Mouse (Mus musculus): ENCODE measurements around the gene Snrk.
A peak's percentile ranks its signal among the peaks of the same experiment; 100 is the strongest.

The Snrk gene

GRCm38 (mm10) chr9:122180105-122180504, 63.0 kb downstream of the Snrk start:
- ATAC-seq (ENCODE audit: low TSS enrichment): no peak

DNA sequence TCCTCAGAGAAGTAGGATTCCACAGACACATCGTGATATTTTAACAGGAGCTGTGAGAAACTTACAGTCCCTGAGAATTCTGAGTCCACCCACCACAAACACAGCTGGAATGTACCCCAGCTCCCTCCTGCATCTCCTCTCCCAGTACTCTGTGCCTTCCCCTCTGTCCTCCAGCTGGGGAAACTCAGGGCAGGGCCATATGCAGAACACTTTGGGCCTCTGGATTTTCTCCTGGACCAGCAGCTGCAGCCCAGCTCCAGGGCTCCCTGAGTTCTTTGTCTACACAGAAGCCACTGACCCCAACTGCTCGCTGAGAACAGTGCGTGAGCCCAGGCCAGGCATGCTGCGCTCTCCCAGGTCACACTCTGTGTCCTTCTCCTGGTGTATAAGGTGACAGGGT, 66.0 kb downstream of the Snrk start:
- no peak for ATAC-seq (ENCODE audit: low TSS enrichment)

GRCm38 (mm10) chr9:122184329-122184728, 67.3 kb downstream of the Snrk start:
- ATAC-seq (ENCODE audit: low TSS enrichment): no peak

GRCm38 (mm10) chr9:122185061-122185460, 68.0 kb downstream of the Snrk start:
- peak; percentile 81 for ATAC-seq (ENCODE audit: low TSS enrichment)

- peak; percentile 67 for ATAC-seq (ENCODE audit: low TSS enrichment)
These were observed 68.9 kb downstream of the Snrk start for GRCm38 (mm10) chr9:122185953-122186352.

DNA sequence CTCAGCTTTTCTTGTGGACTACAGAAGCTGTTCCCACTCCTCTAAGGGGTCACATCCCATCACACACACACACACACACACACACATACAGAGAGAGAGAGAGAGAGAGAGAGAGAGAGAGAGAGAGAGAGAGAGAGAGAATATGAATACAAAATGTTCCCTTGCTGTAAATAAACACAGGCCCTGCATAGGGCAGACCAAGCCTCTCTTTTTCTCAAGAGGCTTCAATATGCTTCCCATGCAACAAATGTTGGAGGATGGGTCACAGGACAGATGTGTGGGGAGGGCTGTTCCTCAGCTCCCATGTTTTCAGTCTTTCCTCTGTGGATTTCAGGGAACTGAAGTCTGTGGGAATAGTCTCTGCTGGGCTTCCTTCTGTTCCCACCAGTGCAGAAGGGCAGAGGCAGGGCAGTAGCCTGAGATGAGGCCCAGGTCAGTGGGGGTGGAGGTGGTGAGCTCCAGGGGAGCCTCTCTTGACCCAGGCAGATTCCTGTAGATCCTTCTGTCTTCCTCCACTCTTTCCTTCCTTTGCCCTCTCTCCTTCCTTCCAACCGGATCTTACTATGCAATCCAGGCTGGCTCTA, 69.7 kb downstream of the Snrk start:
- no peak for ATAC-seq (ENCODE audit: low TSS enrichment)

DNA sequence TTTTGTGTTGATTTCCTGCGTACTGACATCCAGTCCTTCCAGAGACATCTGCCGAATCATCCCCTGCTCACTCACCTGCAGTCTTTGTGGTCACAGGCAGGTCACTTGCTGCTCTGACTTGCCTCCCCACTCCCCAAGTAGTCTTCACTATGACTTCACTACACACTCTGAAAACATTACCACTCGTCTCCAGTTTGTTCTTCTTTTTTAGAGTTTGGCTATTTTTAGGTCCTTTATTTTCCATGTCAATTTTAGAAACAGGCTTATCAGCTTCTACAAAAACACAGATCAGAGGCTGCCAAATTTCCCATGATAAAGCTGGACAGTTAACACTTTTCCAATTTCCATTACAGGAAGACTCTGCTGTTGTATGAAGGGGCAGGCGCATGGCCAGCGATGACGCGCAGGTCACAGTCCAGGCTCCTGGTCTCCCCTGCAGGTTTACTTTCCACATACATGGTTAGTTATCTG, 70.4 kb downstream of the Snrk start:
- ATAC-seq (ENCODE audit: low TSS enrichment): no peak

DNA sequence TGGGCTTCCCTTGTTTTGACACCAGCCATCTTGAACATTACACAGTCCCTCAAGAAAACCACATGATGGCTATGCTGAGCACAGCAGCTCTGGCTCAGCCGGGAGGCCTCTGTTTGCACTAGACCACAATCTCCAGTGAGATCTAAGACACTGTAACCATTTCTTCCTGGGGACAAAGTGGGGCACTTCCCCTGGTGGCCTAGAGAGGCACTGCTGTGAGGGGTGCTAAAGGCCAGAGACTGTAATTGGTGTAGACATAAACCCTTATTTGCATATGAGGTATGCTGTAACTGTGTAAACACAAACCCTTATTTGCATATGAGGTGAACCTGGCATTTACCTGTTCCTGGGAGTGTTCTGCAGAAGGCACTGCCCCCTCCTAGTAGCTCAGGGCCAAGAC, 71.7 kb downstream of the Snrk start:
- no peak for ATAC-seq (ENCODE audit: low TSS enrichment)

DNA sequence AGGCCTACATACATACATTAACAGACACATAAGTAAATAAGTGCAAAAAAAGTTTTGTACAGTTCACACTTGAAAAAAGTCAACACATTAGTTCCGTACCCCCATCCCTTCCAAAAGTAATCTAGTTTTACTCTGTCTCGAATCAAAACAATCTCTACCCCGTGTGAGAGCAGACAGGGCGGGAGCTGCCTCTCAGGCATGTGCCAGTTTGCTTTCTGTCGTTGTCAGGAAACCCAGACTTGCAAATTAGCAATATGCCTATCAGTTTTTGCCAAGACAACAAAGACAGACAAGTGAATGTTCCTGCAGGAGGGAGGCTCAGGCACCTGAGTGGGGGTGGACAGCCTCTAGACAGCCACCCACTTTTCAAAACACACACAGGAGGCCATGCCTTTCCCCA, 76.3 kb downstream of the Snrk start:
- ATAC-seq (ENCODE audit: low TSS enrichment): no peak

DNA sequence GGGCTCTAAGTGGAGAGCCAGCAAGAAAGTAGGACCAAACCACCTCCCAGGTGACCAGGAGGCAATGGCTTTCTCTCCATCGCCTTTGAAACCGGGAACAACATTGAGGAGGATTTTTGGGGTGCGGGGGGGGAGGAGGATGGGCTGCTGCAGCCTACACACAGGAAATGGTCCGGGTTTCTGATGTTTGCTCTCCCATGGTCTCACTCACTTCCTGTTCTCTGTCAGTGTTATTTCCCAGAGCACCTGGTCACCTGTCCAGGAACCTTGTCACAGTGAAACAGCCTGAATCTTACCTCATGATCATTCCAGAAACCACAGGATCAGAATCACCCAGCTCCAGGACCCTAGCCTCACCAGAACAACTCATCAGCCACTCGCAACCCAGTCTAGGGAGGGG, 76.8 kb downstream of the Snrk start:
- no peak for ATAC-seq (ENCODE audit: low TSS enrichment)

DNA sequence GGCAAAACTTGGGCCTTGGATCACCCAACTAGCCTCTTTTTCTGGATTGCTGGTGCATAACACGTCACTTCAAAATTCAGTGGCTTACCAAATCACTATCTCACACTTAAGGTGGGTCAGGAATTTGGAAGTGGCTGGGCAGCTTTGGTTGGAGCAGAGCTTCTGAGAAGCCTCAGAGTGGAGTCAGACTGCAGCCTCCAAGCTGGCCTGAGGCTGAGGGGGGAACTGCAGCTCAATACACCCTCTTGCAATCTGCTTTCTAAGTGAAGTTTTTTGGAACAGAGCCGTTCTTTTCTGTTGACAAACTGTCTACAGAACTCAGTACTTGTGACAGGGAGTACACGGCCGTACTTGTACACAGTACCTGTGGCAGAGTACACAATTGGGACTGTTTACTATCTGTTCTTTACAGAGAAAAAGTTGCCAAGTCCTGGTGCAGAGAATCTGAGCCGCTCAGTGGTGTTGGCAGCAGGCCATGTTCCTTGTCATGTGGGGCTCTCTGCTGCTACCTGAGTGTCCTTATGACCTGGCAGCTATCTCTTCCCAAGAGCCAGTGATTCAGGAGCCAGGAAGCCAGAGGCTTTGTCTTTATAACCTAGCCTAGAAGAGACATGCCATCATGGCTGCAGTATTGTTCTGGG, 78.1 kb downstream of the Snrk start:
- ATAC-seq (ENCODE audit: low TSS enrichment): no peak

DNA sequence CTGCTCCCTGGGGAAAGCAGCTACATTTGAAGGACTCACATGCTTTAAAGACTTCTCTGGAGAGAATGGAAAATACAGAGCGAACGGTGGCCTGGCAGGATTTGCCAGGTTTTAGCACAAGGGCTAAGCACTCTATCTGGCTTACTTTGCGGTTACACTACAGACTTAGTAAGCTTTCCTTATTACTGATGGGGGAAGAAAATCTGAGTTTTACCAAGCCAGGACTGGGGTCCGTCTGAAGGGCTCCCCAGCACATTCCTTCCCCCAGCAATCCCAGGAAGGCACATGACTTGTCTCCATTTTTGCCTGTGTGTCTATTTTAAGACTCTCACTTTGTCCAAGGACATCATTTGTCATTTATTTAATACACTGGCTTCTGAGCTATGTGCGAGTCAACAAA, 80.0 kb downstream of the Snrk start:
- no peak for ATAC-seq (ENCODE audit: low TSS enrichment)

DNA sequence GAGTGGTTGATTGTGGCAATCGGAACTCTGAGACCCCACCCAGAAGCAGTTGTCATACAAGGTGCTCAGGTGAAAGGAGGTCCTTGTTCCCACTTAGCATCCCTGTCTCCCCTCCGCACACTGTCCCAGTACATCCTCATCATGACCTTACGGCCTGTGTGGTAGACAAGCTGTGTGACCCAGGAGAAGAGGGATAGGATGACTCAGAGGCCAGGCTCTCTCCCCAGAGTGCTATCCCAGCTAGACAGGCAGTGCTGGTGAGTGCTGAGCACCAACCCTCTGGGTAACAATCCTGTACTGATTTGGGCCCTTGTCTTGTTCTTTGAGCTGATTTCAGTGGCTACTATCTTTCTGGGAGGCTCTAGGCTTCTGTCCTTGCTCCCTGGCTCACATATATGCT, 81.6 kb downstream of the Snrk start:
- ATAC-seq (ENCODE audit: low TSS enrichment): no peak

DNA sequence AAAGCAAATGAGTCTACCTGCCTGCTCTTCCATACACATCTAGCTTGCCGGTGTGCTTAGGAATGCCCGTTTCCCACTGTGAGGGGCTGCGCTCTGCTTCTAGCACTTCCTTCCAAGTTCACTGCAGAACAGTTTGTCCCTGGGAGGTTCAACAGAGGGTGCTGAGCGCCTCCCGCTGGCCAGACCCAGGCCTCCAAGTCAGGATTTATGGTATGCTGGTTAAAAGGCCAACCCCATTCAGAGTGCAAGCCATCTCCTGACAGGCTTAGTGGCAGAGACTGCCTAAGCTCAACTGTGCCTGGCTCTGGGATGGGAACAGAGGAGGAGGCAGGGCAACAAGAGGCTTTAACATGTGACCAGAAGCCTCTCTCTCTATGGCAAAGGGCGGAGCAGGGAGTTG, 82.2 kb downstream of the Snrk start:
- ATAC-seq (ENCODE audit: low TSS enrichment): peak; percentile 52; the same call in 1 of the 2 replicates

DNA sequence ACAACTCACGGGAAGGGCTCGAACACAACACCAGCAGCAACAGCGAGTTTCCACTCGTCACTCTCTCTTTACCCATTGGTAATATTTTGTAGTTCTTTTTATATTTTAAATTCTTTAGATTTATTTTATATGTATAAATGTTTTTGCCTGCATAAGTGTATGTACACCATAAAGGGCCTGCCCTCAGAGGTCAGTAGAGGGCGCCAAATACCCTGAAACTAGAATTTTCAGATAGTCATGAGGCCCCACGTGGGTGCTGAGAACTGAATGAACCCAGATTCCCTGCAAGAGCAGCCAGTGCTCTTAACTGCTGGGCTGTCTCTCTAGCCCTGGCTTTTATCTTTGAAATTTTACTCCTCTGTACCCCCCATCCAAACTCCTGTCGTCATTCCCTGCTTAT, 87.4 kb downstream of the Snrk start:
- no peak for ATAC-seq (ENCODE audit: low TSS enrichment)

- no peak for ATAC-seq (ENCODE audit: low TSS enrichment)
These were observed 88.6 kb downstream of the Snrk start for GRCm38 (mm10) chr9:122205543-122206200.

DNA sequence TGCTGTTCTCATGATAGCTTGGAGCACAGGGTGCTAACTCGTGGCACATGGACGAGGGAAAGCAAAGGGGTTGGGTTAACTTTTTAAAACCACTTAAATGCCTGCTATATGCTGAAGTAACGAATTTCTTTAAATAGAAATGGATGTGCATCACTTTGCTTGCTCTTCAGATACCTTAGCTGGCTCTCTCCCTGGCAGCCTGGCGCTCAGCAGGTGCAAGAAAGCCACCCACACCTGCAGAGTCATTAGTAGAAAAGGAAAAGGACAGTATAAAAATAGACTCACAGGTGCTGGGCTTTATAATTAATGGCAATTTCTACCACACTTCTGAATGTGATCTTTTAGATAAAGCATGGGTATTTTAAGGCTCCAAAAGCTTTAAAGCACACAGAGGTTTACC, 91.2 kb downstream of the Snrk start:
- ATAC-seq (ENCODE audit: low TSS enrichment): no peak; the same call in 1 of the 2 replicates

DNA sequence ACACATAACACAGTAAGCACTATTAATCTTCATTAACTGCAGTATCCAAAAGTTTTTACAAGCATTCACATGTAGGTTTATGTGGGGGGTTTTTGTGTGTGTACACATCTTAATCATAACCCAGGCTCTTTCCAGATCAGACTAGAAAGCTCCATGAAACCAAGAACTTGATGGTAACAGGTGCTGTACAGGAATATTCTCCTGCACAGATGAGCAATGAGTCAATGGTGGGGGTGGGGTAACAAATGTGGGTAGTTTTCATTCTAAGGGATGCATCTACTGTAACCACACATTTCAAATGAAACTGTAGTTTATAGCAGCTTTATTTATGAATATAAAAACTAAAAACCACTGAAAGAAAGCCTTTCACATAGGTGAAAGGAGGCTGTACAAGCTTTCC, 98.1 kb downstream of the Snrk start:
- ATAC-seq (ENCODE audit: low TSS enrichment): no peak

DNA sequence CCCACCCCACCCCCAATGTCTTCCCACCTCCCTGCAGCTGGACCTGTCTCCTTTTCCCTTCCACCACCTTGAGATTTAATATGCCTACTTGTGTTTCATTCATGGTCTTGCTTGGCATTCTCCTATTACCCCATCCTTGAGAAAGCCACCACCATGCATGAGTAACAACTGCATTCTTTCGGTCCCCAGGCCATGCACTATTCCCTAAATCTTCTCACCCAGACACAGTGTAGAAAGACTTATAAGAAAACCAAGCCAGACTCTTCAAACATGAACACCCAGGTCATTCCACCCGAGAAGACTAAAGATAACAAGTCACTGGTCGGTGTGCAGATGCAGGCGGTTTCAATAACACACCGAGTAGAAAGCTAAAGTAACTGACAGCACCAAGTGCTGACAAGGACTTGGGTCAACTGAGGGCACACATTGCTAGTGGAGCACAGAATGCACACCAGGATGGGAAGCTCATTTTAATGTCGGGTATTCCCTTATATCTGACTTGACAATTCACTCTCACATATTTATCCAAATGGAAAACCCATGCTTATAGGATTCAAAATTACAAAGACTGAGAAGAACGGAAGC, 100.0 kb downstream of the Snrk start:
- ATAC-seq (ENCODE audit: low TSS enrichment): no peak

Measured in frontal cortex, adult (tissue).